Mouse (Mus musculus): ENCODE results near the gene Cdk5rap2.

The Cdk5rap2 gene

DNA sequence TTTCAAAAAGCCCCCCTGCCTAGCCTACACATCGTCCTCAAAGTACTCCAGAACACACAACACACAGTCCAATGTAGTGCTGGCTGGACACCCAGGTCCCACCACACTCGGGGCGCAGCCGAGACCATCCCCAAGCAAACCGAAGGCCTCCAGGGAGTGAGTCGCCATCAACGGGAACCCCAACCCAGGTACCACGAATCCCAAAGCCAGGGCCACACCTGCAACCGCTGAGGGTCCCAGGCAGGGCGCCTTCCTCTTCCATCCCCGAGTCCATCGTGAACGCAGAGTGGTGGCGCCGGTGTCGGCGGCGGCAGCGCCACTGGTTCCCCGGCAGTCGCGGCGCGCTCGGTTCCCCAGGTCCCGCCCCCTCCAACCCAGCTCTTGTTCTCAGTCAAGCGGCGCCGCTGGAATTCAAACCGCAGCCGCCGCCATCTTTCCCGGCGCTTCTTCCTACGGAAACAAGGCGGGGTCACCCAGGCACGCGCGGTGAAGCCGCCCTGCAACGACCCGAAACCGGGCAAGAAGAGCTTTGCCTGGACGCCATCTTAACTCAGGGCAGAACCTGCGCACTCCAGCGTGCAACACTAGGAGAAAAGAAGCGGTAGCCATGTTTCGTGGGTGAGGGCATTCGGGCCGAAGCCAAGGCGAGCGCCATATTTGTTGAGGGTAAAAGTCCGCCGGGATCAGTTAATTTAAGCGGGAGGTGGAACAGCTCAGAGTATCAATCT is at the start of gene Cdk5rap2:
Cdk5rap2 (minus strand) TSS at position 450 of the 728 bp plus-strand sequence.
- DNase-seq (ENCODE audit: low spot score in 2 of 2) = peak; percentile 97 to 98

- DNase-seq (ENCODE audit: low spot score in 2 of 2) = no peak
These were observed 41.9 kb upstream of the Cdk5rap2 start for GRCm38 (mm10) chr4:70452161-70452560.

- peak; percentile 22 to 66 for DNase-seq (ENCODE audit: low spot score in 2 of 2)
These were observed 41.5 kb upstream of the Cdk5rap2 start for GRCm38 (mm10) chr4:70451750-70452149.

GRCm38 (mm10) chr4:70449668-70450067 is 39.4 kb upstream of the Cdk5rap2 start:
- DNase-seq (ENCODE audit: low spot score in 2 of 2) = no peak

DNA sequence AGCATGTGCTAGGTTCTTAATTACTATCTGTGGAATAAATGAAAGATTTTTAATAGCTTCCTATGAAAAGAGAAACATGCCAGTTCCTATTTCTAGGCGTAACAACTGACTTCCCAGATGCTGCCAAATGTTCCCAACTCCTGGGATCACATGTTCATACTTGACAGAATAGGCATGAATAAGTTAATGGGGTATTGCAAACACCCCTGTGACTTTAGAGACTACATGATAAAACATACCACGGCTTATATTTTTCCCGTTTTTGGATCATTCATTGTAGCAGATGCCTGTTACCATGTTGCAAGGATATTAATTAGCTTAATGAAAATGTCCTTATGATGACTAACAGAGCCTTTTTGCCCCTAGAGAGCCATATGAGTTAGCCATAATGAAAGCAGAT is 36.5 kb upstream of the Cdk5rap2 start:
- DNase-seq (ENCODE audit: low spot score in 2 of 2) = no peak

DNA sequence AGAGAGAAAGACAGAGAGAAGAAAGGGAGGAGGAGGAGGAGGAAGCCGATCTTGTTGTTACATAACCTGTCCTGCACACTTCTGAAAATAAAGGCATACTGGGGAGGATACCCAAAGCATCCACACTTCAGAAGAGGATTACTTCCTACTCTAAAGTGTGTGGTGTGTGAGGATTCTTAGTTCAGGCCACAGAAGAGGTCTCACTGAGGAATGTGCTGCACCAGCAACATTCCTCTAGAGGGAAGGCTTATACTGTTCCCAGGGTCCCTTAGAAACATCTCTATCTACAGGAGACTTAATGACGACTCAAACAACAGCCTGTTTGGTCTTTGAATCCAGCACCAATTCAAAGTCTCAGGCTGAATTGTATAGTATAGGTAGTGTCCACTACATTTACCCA is 10.0 kb upstream of the Cdk5rap2 start:
- no peak for DNase-seq (ENCODE audit: low spot score in 2 of 2)

DNA sequence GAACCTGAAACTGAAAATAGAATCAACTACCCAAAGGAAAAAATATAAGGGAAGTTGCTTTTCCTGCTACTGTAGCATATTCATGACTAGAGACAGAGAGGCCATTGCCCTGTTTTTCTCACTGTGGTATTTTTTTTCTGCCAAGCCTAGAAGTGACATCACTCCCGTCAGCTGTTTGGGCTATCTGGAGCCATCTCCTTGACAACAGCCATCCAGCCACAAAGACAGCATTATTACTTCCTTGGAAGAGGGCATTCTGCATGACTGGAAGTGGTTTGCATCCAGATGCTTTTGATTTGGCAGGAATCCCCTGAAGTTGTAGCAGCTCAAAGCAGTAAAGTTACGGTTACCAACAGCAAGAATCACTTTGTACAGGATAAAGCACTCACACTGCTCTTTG is 1.9 kb upstream of the Cdk5rap2 start:
- DNase-seq (ENCODE audit: low spot score in 2 of 2) = peak in 1 of 2 experiments; percentile 53

DNA sequence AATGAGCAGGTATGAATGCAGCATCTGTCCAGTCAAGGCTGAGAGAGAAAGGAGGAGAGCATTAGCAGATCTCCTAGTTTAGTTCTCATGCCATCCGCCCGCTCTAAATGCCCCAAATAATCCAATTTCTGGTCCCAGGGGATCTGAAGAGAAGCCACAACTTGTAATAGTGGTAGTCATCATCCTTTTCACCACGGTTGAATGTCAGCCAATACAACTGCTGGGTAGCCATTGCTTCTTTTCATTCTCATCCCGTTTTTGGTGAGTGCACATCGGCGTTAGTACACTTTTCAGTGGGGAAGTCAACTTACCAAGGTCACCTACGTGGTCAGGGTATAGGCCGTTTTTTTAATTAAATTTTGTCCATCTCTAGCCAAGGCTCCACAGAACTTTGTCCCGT is 787 bp downstream of the Cdk5rap2 start:
- no peak for DNase-seq (ENCODE audit: low spot score in 2 of 2)

- peak; percentile 67 to 73 for DNase-seq (ENCODE audit: low spot score in 2 of 2)
These were observed 8.0 kb downstream of the Cdk5rap2 start for GRCm38 (mm10) chr4:70402109-70402819.

DNA sequence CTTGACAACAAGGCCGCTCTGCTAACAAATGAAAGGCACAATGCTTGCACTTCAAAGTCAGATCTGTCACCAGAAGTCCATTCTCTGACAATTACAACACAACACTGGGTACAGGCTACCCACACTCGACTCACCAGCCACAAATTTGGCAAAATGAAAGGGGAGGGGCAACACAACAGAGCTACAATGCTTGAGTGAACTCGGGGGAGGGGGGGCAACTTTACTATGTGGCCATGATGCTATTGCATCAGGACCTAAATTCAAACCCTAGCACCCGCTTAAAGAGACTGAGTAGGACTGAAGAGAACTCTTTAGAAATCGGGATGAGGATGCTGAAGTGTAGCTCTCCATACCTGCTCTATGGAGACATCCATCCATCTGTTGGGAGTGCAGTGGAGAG is 10.8 kb downstream of the Cdk5rap2 start:
- no peak for DNase-seq (ENCODE audit: low spot score in 2 of 2)

- no peak for DNase-seq (ENCODE audit: low spot score in 2 of 2)
These were observed 11.2 kb downstream of the Cdk5rap2 start for GRCm38 (mm10) chr4:70399074-70399473.

DNA sequence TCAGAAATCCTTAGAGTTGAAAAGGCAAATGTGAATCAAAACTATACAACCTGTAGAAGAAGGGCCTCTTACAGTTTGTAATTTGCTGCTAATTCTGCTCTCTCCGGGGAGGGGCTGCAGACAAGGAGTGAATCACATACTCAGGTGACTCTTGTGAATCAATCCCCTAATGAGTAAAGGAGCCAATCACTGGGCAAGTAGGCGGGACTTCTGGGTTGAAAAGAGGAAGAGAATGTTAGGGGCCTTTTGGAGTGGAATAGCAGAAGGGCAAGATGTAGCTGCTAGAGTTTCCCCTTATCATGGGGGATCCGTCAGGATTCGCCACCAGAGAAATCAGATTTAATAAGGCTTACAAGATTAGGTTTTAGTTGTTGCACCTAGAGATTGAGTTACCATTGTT is 12.2 kb downstream of the Cdk5rap2 start:
- no peak for DNase-seq (ENCODE audit: low spot score in 2 of 2)

- no peak for DNase-seq (ENCODE audit: low spot score in 2 of 2)
These were observed 13.5 kb downstream of the Cdk5rap2 start for GRCm38 (mm10) chr4:70396701-70397100.

DNA sequence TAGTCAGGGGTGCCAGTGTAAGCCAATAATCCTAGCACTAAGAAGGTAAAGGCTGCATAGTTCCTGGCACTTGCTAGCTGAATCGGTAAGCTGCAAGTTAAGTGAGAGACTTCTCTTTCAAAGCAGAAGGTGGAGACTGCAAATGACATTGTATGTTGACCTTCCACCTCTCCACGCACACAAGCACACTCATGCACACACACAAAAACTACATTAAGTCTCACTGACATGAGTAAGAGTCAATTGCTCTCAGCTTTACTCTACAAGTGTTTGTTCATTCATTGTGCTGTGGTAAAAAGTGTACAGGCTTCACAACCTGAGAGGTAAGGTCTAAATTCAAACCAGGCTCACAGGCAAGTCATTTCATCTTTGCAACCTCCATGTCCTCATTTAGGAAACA is 15.5 kb downstream of the Cdk5rap2 start:
- no peak for DNase-seq (ENCODE audit: low spot score in 2 of 2)

DNA sequence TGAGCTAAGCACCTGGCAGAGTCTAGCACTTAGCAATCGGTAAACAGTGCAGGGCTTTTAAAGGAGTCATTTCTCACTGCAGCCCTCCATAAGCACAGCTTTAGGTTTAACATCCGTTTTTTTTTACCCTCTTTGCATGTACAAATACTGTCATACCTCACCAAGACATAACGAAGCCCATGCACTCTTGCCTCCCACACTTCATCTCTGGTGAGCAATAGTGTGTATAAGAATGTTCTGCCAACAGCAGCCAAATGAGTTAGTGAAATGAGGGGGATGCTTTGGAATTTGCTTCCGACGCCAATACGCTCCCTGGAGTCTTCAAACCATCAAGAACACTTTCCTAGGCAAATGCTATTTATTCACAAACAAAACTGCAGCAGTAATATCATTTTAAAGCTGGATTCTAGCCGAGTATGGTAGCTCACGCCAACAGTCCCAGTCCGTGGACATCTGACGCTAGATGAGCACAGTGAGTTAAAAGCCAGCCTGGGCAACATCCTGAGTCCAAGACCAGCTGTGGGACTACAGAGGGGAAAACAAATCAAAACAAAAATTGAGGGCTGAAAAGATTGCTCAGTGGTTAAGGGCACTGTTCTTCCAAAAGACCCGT is 18.4 kb downstream of the Cdk5rap2 start:
- DNase-seq (ENCODE audit: low spot score in 2 of 2) = peak; percentile 20 to 21

- no peak for DNase-seq (ENCODE audit: low spot score in 2 of 2)
These were observed 19.2 kb downstream of the Cdk5rap2 start for GRCm38 (mm10) chr4:70391073-70391472.

GRCm38 (mm10) chr4:70386206-70386605 is 24.0 kb downstream of the Cdk5rap2 start:
- DNase-seq (ENCODE audit: low spot score in 2 of 2) = no peak

DNA sequence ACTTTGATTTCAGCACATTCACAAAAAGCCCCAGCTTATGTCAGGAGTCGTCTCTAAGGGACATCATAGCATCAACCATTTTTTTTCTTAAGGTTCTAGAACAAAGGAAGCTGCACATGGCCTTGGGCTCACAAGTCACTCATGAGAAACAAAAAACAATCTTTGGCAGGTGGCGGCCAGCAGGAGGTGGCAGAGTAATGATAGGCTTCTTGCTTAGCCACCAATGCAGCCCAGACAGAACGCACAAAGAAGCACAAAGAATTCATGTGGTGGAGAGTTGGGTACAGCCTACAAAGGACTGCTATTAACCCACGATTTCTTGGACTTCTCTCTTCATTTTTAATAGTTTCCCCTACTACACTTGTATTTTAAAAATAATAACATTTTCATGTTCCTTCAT is 32.9 kb downstream of the Cdk5rap2 start:
- no peak for DNase-seq (ENCODE audit: low spot score in 2 of 2)

DNA sequence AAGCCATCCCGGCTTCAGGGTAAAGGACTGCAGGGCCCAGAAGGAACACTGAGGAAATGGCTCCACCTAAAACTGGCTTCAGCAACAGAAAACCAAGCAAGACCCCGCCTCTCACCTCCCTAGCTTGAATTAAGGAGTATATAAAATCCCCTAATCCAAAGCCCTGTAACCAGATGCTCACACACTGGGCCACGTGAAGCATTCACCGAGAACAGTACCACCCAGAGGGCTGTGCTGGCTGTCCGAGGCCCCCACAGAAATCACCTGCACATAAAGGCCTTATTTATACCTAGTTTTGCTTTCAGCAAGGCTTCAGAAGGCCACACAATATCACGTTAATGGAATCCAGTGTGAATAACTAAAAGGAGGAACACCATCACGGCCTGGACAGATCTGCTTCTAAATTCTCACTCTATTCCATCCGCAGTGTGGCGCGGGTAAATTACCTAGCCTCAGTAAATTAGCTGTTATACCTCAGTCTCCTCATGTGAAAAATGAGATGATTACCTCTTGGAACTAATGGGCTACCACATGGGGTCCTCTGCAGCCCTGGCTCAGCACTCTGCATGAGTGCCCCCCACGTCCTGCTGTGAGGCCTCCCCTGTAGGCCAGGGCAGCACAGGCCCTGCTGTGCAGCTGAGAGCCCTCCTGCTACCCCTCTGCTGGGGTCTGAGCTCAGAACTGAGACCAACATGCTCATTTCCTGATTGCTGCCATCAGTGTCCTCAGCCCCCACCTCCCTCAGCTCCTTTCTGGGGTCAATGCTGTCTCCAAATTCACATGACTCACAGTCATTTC is 45.0 kb downstream of the Cdk5rap2 start:
- no peak for DNase-seq (ENCODE audit: low spot score in 2 of 2)

DNA sequence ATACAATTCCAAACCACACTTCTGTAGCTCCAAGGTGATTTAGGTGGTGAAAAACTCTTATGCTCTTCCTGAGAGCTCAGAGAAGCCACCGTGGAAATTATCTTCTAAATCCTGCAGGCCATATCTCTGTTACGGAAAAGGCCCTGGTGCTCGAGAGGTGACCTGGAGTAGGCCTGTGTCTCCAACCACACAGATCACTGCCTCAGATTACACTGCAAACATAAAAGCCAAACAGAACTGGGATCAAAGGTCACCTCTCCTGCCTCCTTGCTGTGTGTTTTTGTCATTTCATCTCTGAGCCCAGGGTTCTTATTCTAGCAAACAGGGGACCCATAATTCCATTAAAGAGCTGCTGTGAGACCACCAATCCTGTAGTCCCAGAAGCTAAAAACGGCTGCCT is 48.9 kb downstream of the Cdk5rap2 start:
- no peak for DNase-seq (ENCODE audit: low spot score in 2 of 2)

DNA sequence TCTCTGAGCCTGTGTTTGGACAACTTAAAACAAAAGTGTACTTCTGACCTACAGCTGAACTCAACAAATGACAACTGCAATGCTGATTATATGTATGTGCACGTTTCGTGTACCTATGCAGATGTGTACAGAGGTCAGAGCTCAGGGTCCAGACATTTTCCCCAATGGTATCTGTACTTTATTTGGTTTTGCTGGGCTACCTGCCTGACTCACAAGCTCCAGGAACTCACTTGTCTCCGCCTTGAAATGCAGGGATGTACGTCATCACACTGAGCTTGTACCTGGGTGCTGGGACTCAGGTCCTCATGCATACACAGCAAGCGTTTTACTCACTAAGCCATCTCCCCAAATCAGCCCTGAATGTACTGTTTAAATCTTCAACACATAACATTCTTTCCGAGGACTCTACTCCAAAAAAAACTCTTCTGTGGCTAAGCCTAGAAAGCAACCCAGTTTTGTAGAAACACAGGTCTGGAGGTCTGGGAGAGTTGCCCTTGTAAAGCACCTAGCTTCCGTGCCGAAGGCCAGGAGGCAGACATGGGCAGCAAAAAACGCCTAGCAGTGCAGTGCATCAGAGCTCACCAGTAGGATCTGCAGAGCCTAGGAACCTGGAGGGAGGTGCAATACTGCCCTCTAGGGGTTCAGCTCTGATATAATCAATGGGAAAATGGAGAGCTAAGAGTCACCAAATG is 54.4 kb downstream of the Cdk5rap2 start:
- DNase-seq (ENCODE audit: low spot score in 2 of 2) = peak; percentile 67 to 78
